Mouse (Mus musculus): ENCODE measurements around the gene Zfp148.
A peak's percentile ranks its signal among the peaks of the same experiment; 100 is the strongest.
"Not testable (repeated sequence)": the region's sequence is repeated elsewhere in the genome, so short reads cannot be mapped to it uniquely, and the experiment has no call there.

Zfp148 gene

GRCm38 (mm10) chr16:33461416-33461815 lies 80.8 kb downstream of the Zfp148 start:
- DNase-seq (ENCODE audit: low spot score) = no peak

GRCm38 (mm10) chr16:33464509-33465241 lies 84.0 kb downstream of the Zfp148 start:
- DNase-seq (ENCODE audit: low spot score) = peak; percentile 22

- no peak for DNase-seq (ENCODE audit: low spot score)
These were observed 84.6 kb downstream of the Zfp148 start for GRCm38 (mm10) chr16:33465242-33465614.

GRCm38 (mm10) chr16:33467451-33467850 lies 86.8 kb downstream of the Zfp148 start:
- no peak for DNase-seq (ENCODE audit: low spot score)

- no peak for DNase-seq (ENCODE audit: low spot score)
These were observed 89.3 kb downstream of the Zfp148 start for GRCm38 (mm10) chr16:33469973-33470372.

GRCm38 (mm10) chr16:33474381-33474780 lies 93.7 kb downstream of the Zfp148 start:
- no peak for DNase-seq (ENCODE audit: low spot score)

- DNase-seq (ENCODE audit: low spot score) = no peak
These were observed 99.3 kb downstream of the Zfp148 start for GRCm38 (mm10) chr16:33479926-33480325.

- DNase-seq (ENCODE audit: low spot score) = no peak
These were observed 100.5 kb downstream of the Zfp148 start for GRCm38 (mm10) chr16:33481148-33481547.

- DNase-seq (ENCODE audit: low spot score) = no peak
These were observed 101.7 kb downstream of the Zfp148 start for GRCm38 (mm10) chr16:33482309-33482708.

- DNase-seq (ENCODE audit: low spot score) = no peak
These were observed 107.1 kb downstream of the Zfp148 start for GRCm38 (mm10) chr16:33487709-33488108.

GRCm38 (mm10) chr16:33494374-33494773 lies 113.7 kb downstream of the Zfp148 start:
- no peak for DNase-seq (ENCODE audit: low spot score)

GRCm38 (mm10) chr16:33508082-33508481 lies 127.4 kb downstream of the Zfp148 start:
- no peak for DNase-seq (ENCODE audit: low spot score)

- not testable (repeated sequence) for DNase-seq (ENCODE audit: low spot score)
These were observed 128.6 kb downstream of the Zfp148 start for GRCm38 (mm10) chr16:33509231-33509630.

GRCm38 (mm10) chr16:33510856-33511255 lies 130.2 kb downstream of the Zfp148 start:
- DNase-seq (ENCODE audit: low spot score) = not testable (repeated sequence)

GRCm38 (mm10) chr16:33512555-33512954 lies 131.9 kb downstream of the Zfp148 start:
- no peak for DNase-seq (ENCODE audit: low spot score)

- peak; percentile 55 for DNase-seq (ENCODE audit: low spot score)
These were observed 136.3 kb downstream of the Zfp148 start, which contains the start of gene Slc12a8 for GRCm38 (mm10) chr16:33516807-33517565. Gene Slc12a8, plus strand, starts transcription at chr16:33517328.

GRCm38 (mm10) chr16:33517627-33518026 lies 137.0 kb downstream of the Zfp148 start:
- DNase-seq (ENCODE audit: low spot score) = no peak

GRCm38 (mm10) chr16:33518236-33518635 lies 137.6 kb downstream of the Zfp148 start:
- DNase-seq (ENCODE audit: low spot score) = no peak

GRCm38 (mm10) chr16:33519916-33520568 lies 139.4 kb downstream of the Zfp148 start:
- DNase-seq (ENCODE audit: low spot score) = no peak

GRCm38 (mm10) chr16:33522516-33522915 lies 141.9 kb downstream of the Zfp148 start:
- DNase-seq (ENCODE audit: low spot score) = no peak

- no peak for DNase-seq (ENCODE audit: low spot score)
These were observed 142.9 kb downstream of the Zfp148 start for GRCm38 (mm10) chr16:33523571-33523970.

GRCm38 (mm10) chr16:33529502-33530454 lies 149.1 kb downstream of the Zfp148 start:
- DNase-seq (ENCODE audit: low spot score) = no peak
